Mouse (Mus musculus) left cerebral cortex, adult 8-10 months (tissue): ENCODE results near the gene Elovl6. TPM values are rescaled to one million over a fixed set of nuclear protein-coding genes. Genes with fewer than 3 reads are reported as not detected.

Experiments used
- microRNA-seq, 2 experiments: library from miRNA; unstranded; fragments of <30 nt; microRNA quantifications; one replicate each; pipeline ENCODE4 v1.2.0; 2022
- total RNA-seq, 4 experiments: library from RNA; stranded (reverse); gene quantifications; 2 replicates each; pipeline ENCODE4 v1.2.4; 2022

Gene Elovl6
- total RNA-seq, 4 experiments from 2014 or later = 23.5 to 30.4 (median 25.6) TPM

Small RNAs within 50 kb of the gene (microRNA-seq; reads per million reads assigned to microRNA genes)
- gene Gm24515 = 0 reads per million in 2 experiments

Other genes with a start within 250 kb of the Elovl6 start
- gene Enpep, start 199.6 kb upstream of the Elovl6 start, total RNA-seq = 1 to 10 TPM; 1.3 to 2.0 (median 1.6) TPM
- 1 to 10 TPM; 1.8 to 2.7 (median 2.3) TPM for gene Egf, start 223.0 kb downstream of the Elovl6 start, total RNA-seq